Mouse (Mus musculus) liver, adult 2 months (tissue): Measurements from ENCODE around the gene Pdcd2. TPM values are rescaled to one million over a fixed set of nuclear protein-coding genes. Genes with fewer than 3 reads are reported as not detected.

ENCODE experiments used
- DNase-seq: peaks from one replicate; pipeline ENCODE4 v3.0.0-alpha.2; 2011; ENCODE audit warnings: low read depth, low spot score; ENCODE audit errors: extremely low read depth
- H3K27ac ChIP-seq: fragments of 200-500 bp; replicated peaks from 2 replicates; pipeline ENCODE4 v1.5.1; 2012; ENCODE audit warnings: low read depth, mild to moderate bottlenecking, control low read depth, inconsistent platforms, low read length; ENCODE audit not compliant: insufficient read depth
- H3K27me3 ChIP-seq: fragments of 200-500 bp; 2 replicates; pipeline ENCODE4 v1.6.1; 2012; ENCODE audit warnings: mild to moderate bottlenecking, moderate library complexity, low read length, inconsistent platforms; ENCODE audit not compliant: control insufficient read depth, insufficient read depth
- H3K36me3 ChIP-seq: fragments of 200-500 bp; 2 replicates; pipeline ENCODE4 v1.6.1; 2012; ENCODE audit warnings: low read length, inconsistent platforms; ENCODE audit not compliant: control insufficient read depth, insufficient read depth
- H3K4me1 ChIP-seq: fragments of 200-500 bp; 2 replicates; pipeline ENCODE4 v1.6.1; 2011; ENCODE audit warnings: low read length; ENCODE audit not compliant: control insufficient read depth, insufficient read depth
- H3K4me3 ChIP-seq: fragments of 200-500 bp; 2 replicates; pipeline ENCODE4 v1.5.1; 2011; ENCODE audit warnings: low read depth, mild to moderate bottlenecking, control low read depth, low read length, moderate library complexity; ENCODE audit not compliant: insufficient read depth
- H3K79me2 ChIP-seq: fragments of 200-500 bp; 2 replicates; pipeline ENCODE4 v1.6.1; 2012; ENCODE audit warnings: inconsistent platforms, mild to moderate bottlenecking, low read length, moderate library complexity; ENCODE audit not compliant: control insufficient read depth, insufficient read depth
- H3K9ac ChIP-seq: fragments of 200-500 bp; 2 replicates; pipeline ENCODE4 v1.6.1; 2012; ENCODE audit warnings: low read depth, mild to moderate bottlenecking, control low read depth, inconsistent platforms, low read length
- CTCF ChIP-seq: fragments of 200-500 bp; IDR thresholded peaks from 2 replicates; pipeline ENCODE4 v1.5.1; 2011; ENCODE audit warnings: low read depth, low read length, control low read depth
- POLR2A ChIP-seq: fragments of 200-500 bp; IDR thresholded peaks from 2 replicates; pipeline ENCODE4 v1.6.1; 2011; ENCODE audit warnings: low read length, control low read depth; ENCODE audit not compliant: insufficient read depth; ENCODE audit errors: extremely low read depth
- WGBS: fragments of 180-500 bp; shearing (Covaris S2); methylation state at CpG from one replicate; pipeline ENCODE4 v1.1.7; 2018; 5-methylcytosine and 5-hydroxymethylcytosine counted together
- polyA plus RNA-seq: library from polyadenylated mRNA; depleted of rRNA; stranded (reverse); fragments of >200 nt; gene quantifications from 2 replicates; pipeline ENCODE4 v1.2.3, GENCODE M21; 2012; rRNA removed
- total RNA-seq: library from RNA; depleted of rRNA; stranded (reverse); fragments of >200 nt; gene quantifications from 2 replicates; pipeline ENCODE4 v1.2.3, GENCODE M21; 2014; rRNA removed

Gene Pdcd2
- total and polyA plus RNA-seq, 2 experiments = 25.1 to 25.9 TPM

GRCm38 (mm10) chr17:15497882-15498752, 29.0 kb downstream of the Pdcd2 start:
- Histone ChIP-seq H3K4me1 (peaks cover 3% of the 10 kb centered on the region; the same call in 1 of the 2 replicates), H3K4me3 (peak overlapping the region; percentile 86), H3K79me2 (peaks cover 13% of the 10 kb centered on the region; the same call in 1 of the 2 replicates), H3K27ac (peak overlapping the region; percentile 78), H3K9ac (peak overlapping the region; percentile 85), H3K27me3 (no peaks in the 10 kb centered on the region), H3K36me3 (peaks cover 16% of the 10 kb centered on the region)
- TF ChIP-seq CTCF (no peak), POLR2A (peak; percentile 83; the same call in 1 of the 2 replicates)
- DNase-seq = peak; percentile 81
- under 1% methylated on average over 50 of the region's 50 CpGs for WGBS

- WGBS = 84% methylated on average over 7 of the region's 7 CpGs
- H3K79me2 ChIP-seq = peaks cover 4% of the 10 kb centered on the region; the same call in 1 of the 2 replicates
Measured at GRCm38 (mm10) chr17:15490542-15490941, 36.6 kb downstream of the Pdcd2 start.

GRCm38 (mm10) chr17:15472671-15473070, 54.4 kb downstream of the Pdcd2 start:
- no peak for DNase-seq
- peaks cover 66% of the 10 kb centered on the region for H3K36me3 ChIP-seq
- H3K4me1 ChIP-seq = no peaks in the 10 kb centered on the region
- H3K9ac ChIP-seq = no peak overlapping the region
- no peak overlapping the region for H3K4me3 ChIP-seq
- H3K27me3 ChIP-seq = no peaks in the 10 kb centered on the region
- WGBS = 83% methylated on average over 4 of the region's 4 CpGs
- no peak overlapping the region for H3K27ac ChIP-seq
- TF ChIP-seq CTCF = peak; percentile 18; the same call in 1 of the 2 replicates
- TF ChIP-seq POLR2A = no peak
- no peaks in the 10 kb centered on the region for H3K79me2 ChIP-seq

More at GRCm38 (mm10) chr17:15490542-15490941, 36.6 kb downstream of the Pdcd2 start:
- H3K36me3 ChIP-seq = peaks cover 47% of the 10 kb centered on the region
- no peaks in the 10 kb centered on the region for H3K4me1 ChIP-seq
- H3K9ac ChIP-seq = no peak overlapping the region
- no peak overlapping the region for H3K4me3 ChIP-seq
- no peaks in the 10 kb centered on the region for H3K27me3 ChIP-seq
- TF ChIP-seq CTCF = no peak
- TF ChIP-seq POLR2A = no peak
- DNase-seq = no peak
- no peak overlapping the region for H3K27ac ChIP-seq

Other genes starting within 250 kb of the Pdcd2 start
- gene Dll1, start 150.4 kb downstream of the Pdcd2 start, total RNA-seq = 4.0 and 4.6 TPM in 2 replicates
- gene Dll1, start 150.4 kb downstream of the Pdcd2 start, polyA plus RNA-seq = 6.9 and 7.1 TPM in 2 replicates
- 13.3 and 13.4 TPM in 2 replicates for gene Fam120b, start 131.1 kb downstream of the Pdcd2 start, total RNA-seq
- 4.4 and 5.8 TPM in 2 replicates for gene Fam120b, start 131.1 kb downstream of the Pdcd2 start, polyA plus RNA-seq
- gene Psmb1, start 27.6 kb downstream of the Pdcd2 start, total RNA-seq = 212 and 260 TPM in 2 replicates
- gene Psmb1, start 27.6 kb downstream of the Pdcd2 start, polyA plus RNA-seq = 71.2 and 87.0 TPM in 2 replicates
- 4.9 and 5.5 TPM in 2 replicates for gene Tbp, start 27.4 kb downstream of the Pdcd2 start, total RNA-seq
- 20.0 and 25.5 TPM in 2 replicates for gene Tbp, start 27.4 kb downstream of the Pdcd2 start, polyA plus RNA-seq
- gene Prdm9, start 37.1 kb upstream of the Pdcd2 start, total RNA-seq = 4.9 and 5.4 TPM in 2 replicates
- gene Prdm9, start 37.1 kb upstream of the Pdcd2 start, polyA plus RNA-seq = 1.8 and 2.5 TPM in 2 replicates
- 17.2 TPM in 2 replicates for gene Chd1, start 177.7 kb upstream of the Pdcd2 start, total RNA-seq
- gene Chd1, start 177.7 kb upstream of the Pdcd2 start, polyA plus RNA-seq = 2.5 and 2.7 TPM in 2 replicates